Mouse (Mus musculus) liver, postnatal 0 days (tissue): ENCODE data around the gene Lrfn2.

Source experiments
- CTCF ChIP-seq: sonication (generic); IDR thresholded peaks from 2 replicates; pipeline ENCODE4 v1.5.1; 2016; ENCODE audit warnings: antibody characterized with exemption, low read depth
- EP300 ChIP-seq: IDR thresholded peaks from 2 replicates; pipeline ENCODE4 v1.6.1; 2016; ENCODE audit warnings: antibody characterized with exemption, low read depth, mild to moderate bottlenecking

- TF ChIP-seq CTCF (no peak), EP300 (no peak)
Measured at GRCm38 (mm10) chr17:48938711-48939220, 6.6 kb downstream of the Lrfn2 start.
